In genomic region chr2:154586405-154586804, GRCm38 (mm10) we compare ENCODE assay signal across 10 mouse cellular contexts. TPM values are rescaled to one million over a fixed set of nuclear protein-coding genes. Genes with fewer than 3 reads are reported as not detected.
DNase-seq lines count a peak whose midpoint lies in the region; ATAC-seq and TF ChIP-seq lines count a peak whose summit lies in the region.
"Had no signal": no experiment of that assay in that cellular context is flagged by ENCODE, and none has a peak within 500 bp of the region (broad histone marks: within the 10 kb centered on the region; RNA-seq: fewer than 3 reads in every experiment).

No protein-coding gene starts in this region.

- TF ChIP-seq EP300 in heart, postnatal 0 days (IDR thresholded peaks at IDR 0.05; ENCODE audit: low read depth): no peak

- H3K27me3 ChIP-seq in heart, postnatal 0 days (ENCODE audit: control insufficient read depth, insufficient read depth, low read length): no peaks in the 10 kb centered on the region
- H3K27me3 ChIP-seq in neural tube, embryonic 15.5 days (replicated peaks): no peaks in the 10 kb centered on the region
- H3K27me3 ChIP-seq: embryonic facial prominence, embryonic 13.5 days had no signal

- H3K27ac ChIP-seq in heart, postnatal 0 days (ENCODE audit: low read depth): no peak overlapping the region
- no peak overlapping the region for H3K27ac ChIP-seq in neural tube, embryonic 15.5 days (replicated peaks)
- H3K27ac ChIP-seq: embryonic facial prominence, embryonic 13.5 days had no signal

- WGBS in heart, postnatal 0 days: 69% methylated on average over 5 of the region's 5 CpGs
- 76% methylated on average over 5 of the region's 5 CpGs for WGBS in neural tube, embryonic 15.5 days

- peak; percentile 48 for TF ChIP-seq CTCF in heart, postnatal 0 days (IDR thresholded peaks at IDR 0.05; ENCODE audit: low read depth)

- no peaks in the 10 kb centered on the region for H3K9me3 ChIP-seq in heart, postnatal 0 days (replicated peaks; ENCODE audit: control insufficient read depth, low read length)
- H3K9me3 ChIP-seq in neural tube, embryonic 15.5 days (replicated peaks): no peaks in the 10 kb centered on the region
- H3K9me3 ChIP-seq: embryonic facial prominence, embryonic 13.5 days had no signal

- H3K4me3 ChIP-seq in heart, postnatal 0 days (ENCODE audit: low read depth, low read length): no peak overlapping the region
- H3K4me3 ChIP-seq in neural tube, embryonic 15.5 days (replicated peaks): no peak overlapping the region
- H3K4me3 ChIP-seq: embryonic facial prominence, embryonic 13.5 days had no signal

- H3K4me1 ChIP-seq in heart, postnatal 0 days (ENCODE audit: control insufficient read depth, insufficient read depth): peaks cover 18% of the 10 kb centered on the region
- peaks cover 18% of the 10 kb centered on the region for H3K4me1 ChIP-seq in neural tube, embryonic 15.5 days

- ATAC-seq in heart, postnatal 0 days (ENCODE audit: insufficient read depth, low read depth): no peak
- no peak for ATAC-seq in neural tube, embryonic 15.5 days (ENCODE audit: low FRiP score)
- peak; percentile 42 for ATAC-seq in common myeloid progenitor, adult 5-6 weeks (replicated peaks; ENCODE audit: low read depth, poor library complexity, severe bottlenecking)
- ATAC-seq in neutrophil, adult 5-6 weeks (ENCODE audit: extremely low read depth, insufficient number of reproducible peaks, low FRiP score, poor library complexity, severe bottlenecking): peak; percentile 52; the same call in 1 of the 2 replicates

- H3K4me2 ChIP-seq in heart, postnatal 0 days (ENCODE audit: low read depth, low read length): no peak overlapping the region
- no peak overlapping the region for H3K4me2 ChIP-seq in neural tube, embryonic 15.5 days
- H3K4me2 ChIP-seq: embryonic facial prominence, embryonic 13.5 days had no signal

- H3K36me3 ChIP-seq in heart, postnatal 0 days (replicated peaks; ENCODE audit: control insufficient read depth, insufficient read depth, low read length): peaks cover 10% of the 10 kb centered on the region; the same call in 1 of the 2 replicates
- peaks cover 7% of the 10 kb centered on the region; the same call in 1 of the 2 replicates for H3K36me3 ChIP-seq in neural tube, embryonic 15.5 days

- intact Hi-C loops in heart, postnatal 25 days (cut with DNase I): loop anchor here (5.0 kb wide), 1 partner anchor 34 kb away; the partner anchor contains the start of gene Actl10

- no peak for DNase-seq in heart, postnatal 0 days (ENCODE audit: low spot score)
- DNase-seq in heart, postnatal 25 days (ENCODE audit: low spot score): no peak
- peak; percentile 50 for DNase-seq in neural tube, embryonic 10.5 days (ENCODE audit: extremely low spot score, low spot score)
- no peak for DNase-seq in gastrocnemius, adult 8-10 months (ENCODE audit: low spot score in 2 of 2)
- DNase-seq in heart, adult 8-10 months (ENCODE audit: low spot score): no peak

- no peak overlapping the region for H3K9ac ChIP-seq in heart, postnatal 0 days (replicated peaks; ENCODE audit: low read depth, low read length)
- H3K9ac ChIP-seq in neural tube, embryonic 15.5 days (replicated peaks): no peak overlapping the region
- H3K9ac ChIP-seq: embryonic facial prominence, embryonic 13.5 days had no signal

RNA-seq across cellular contexts. Expression of gene E2f1, which starts 16.7 kb away (rescaled TPM):
- 8.4 and 11.0 TPM in 2 replicates for total RNA-seq in heart, postnatal 0 days (2014; rRNA removed; ENCODE audit: low replicate concordance)
- polyA plus RNA-seq in heart, postnatal 0 days (2015; fragmentation: Nextera tagmentation; extraction: Ambion mirVana): 6.1 and 6.4 TPM in 2 replicates
- 1 to 10 TPM; 1.1 to 1.2 TPM for total RNA-seq in heart, postnatal 25 days (2021)
- 3.4 and 7.4 TPM in 2 replicates for polyA plus RNA-seq in neural tube, embryonic 15.5 days (2015; fragmentation: Nextera tagmentation; extraction: Ambion mirVana)
- 11.1 and 13.2 TPM in 2 replicates for total RNA-seq in common myeloid progenitor, adult 5-6 weeks (2017)
- total RNA-seq in neutrophil, adult 5-6 weeks (2017): 0.98 and 1.5 TPM in 2 replicates
- total RNA-seq in gastrocnemius, adult 8-10 months (2022): under 1 TPM in 3 of 4 experiments, not detected in 1; 0.13 to 0.34 (median 0.27) TPM
- total RNA-seq in heart, adult 8-10 months (2022): 1 to 10 TPM in 1 of 4 experiments, under 1 TPM in 3; 0.25 to 1.2 (median 0.47) TPM

RNA-seq across cellular contexts. Expression of gene Pxmp4, which starts 17.1 kb away (rescaled TPM):
- total RNA-seq in heart, postnatal 0 days (2014; rRNA removed; ENCODE audit: low replicate concordance): 29.4 and 97.5 TPM in 2 replicates
- 40.0 and 42.7 TPM in 2 replicates for polyA plus RNA-seq in heart, postnatal 0 days (2015; fragmentation: Nextera tagmentation; extraction: Ambion mirVana)
- total RNA-seq in heart, postnatal 25 days (2021): 10 to 100 TPM; 23.9 to 26.0 TPM
- 18.1 and 22.9 TPM in 2 replicates for polyA plus RNA-seq in neural tube, embryonic 15.5 days (2015; fragmentation: Nextera tagmentation; extraction: Ambion mirVana)
- 14.2 and 18.2 TPM in 2 replicates for total RNA-seq in common myeloid progenitor, adult 5-6 weeks (2017)
- total RNA-seq in neutrophil, adult 5-6 weeks (2017): 7.4 and 10.9 TPM in 2 replicates
- 10 to 100 TPM; 10.1 to 13.4 (median 12.2) TPM for total RNA-seq in gastrocnemius, adult 8-10 months (2022)
- 10 to 100 TPM; 25.0 to 31.0 (median 27.2) TPM for total RNA-seq in heart, adult 8-10 months (2022)

RNA-seq across cellular contexts. Expression of gene Zfp341, which starts 26.7 kb away (rescaled TPM):
- total RNA-seq in heart, postnatal 0 days (2014; rRNA removed; ENCODE audit: low replicate concordance): 1.1 and 4.4 TPM in 2 replicates
- 0.40 and 0.54 TPM in 2 replicates for polyA plus RNA-seq in heart, postnatal 0 days (2015; fragmentation: Nextera tagmentation; extraction: Ambion mirVana)
- 1 to 10 TPM; 3.0 to 3.1 TPM for total RNA-seq in heart, postnatal 25 days (2021)
- 2.1 and 2.3 TPM in 2 replicates for polyA plus RNA-seq in neural tube, embryonic 15.5 days (2015; fragmentation: Nextera tagmentation; extraction: Ambion mirVana)
- total RNA-seq in common myeloid progenitor, adult 5-6 weeks (2017): 0.34 and 0.87 TPM in 2 replicates
- 3.3 and 4.3 TPM in 2 replicates for total RNA-seq in neutrophil, adult 5-6 weeks (2017)
- 1 to 10 TPM; 2.4 to 3.1 (median 2.9) TPM for total RNA-seq in gastrocnemius, adult 8-10 months (2022)
- total RNA-seq in heart, adult 8-10 months (2022): 1 to 10 TPM; 2.4 to 4.3 (median 2.7) TPM

RNA-seq across cellular contexts. Expression of gene 4930519P11Rik, which starts 26.8 kb away (rescaled TPM):
- not detected in 2 replicates for total RNA-seq in heart, postnatal 0 days (2014; rRNA removed; ENCODE audit: low replicate concordance)
- polyA plus RNA-seq in heart, postnatal 0 days (2015; fragmentation: Nextera tagmentation; extraction: Ambion mirVana): not detected in 2 replicates
- total RNA-seq in heart, postnatal 25 days (2021): not detected
- 0.35 and 0.55 TPM in 2 replicates for polyA plus RNA-seq in neural tube, embryonic 15.5 days (2015; fragmentation: Nextera tagmentation; extraction: Ambion mirVana)
- not detected in 2 replicates for total RNA-seq in common myeloid progenitor, adult 5-6 weeks (2017)
- 4.8 and 5.4 TPM in 2 replicates for total RNA-seq in neutrophil, adult 5-6 weeks (2017)
- not detected for total RNA-seq in gastrocnemius, adult 8-10 months (2022)
- total RNA-seq in heart, adult 8-10 months (2022): not detected
- total RNA-seq: left cerebral cortex, postnatal 14 days had no signal
- polyA plus RNA-seq: embryonic facial prominence, embryonic 13.5 days had no signal

RNA-seq across cellular contexts. Expression of gene Necab3, which starts 27.7 kb away (rescaled TPM):
- total RNA-seq in heart, postnatal 0 days (2014; rRNA removed; ENCODE audit: low replicate concordance): 2.8 and 3.9 TPM in 2 replicates
- polyA plus RNA-seq in heart, postnatal 0 days (2015; fragmentation: Nextera tagmentation; extraction: Ambion mirVana): 1.3 and 2.0 TPM in 2 replicates
- total RNA-seq in heart, postnatal 25 days (2021): under 1 TPM; 0.36 to 0.39 TPM
- 16.0 and 19.6 TPM in 2 replicates for polyA plus RNA-seq in neural tube, embryonic 15.5 days (2015; fragmentation: Nextera tagmentation; extraction: Ambion mirVana)
- total RNA-seq in common myeloid progenitor, adult 5-6 weeks (2017): 0.15 and 0.64 TPM in 2 replicates
- not detected in 2 replicates for total RNA-seq in neutrophil, adult 5-6 weeks (2017)
- total RNA-seq in gastrocnemius, adult 8-10 months (2022): under 1 TPM; 0.29 to 0.48 (median 0.36) TPM
- total RNA-seq in heart, adult 8-10 months (2022): 1 to 10 TPM in 1 of 4 experiments, under 1 TPM in 3; 0.25 to 1.2 (median 0.60) TPM

Comparison
In these comparisons a context has a peak if more than half of its experiments do, and no peak if none do; other contexts are left out.
1. ATAC-seq: peak in common myeloid progenitor, adult 5-6 weeks (single experiment) and neutrophil, adult 5-6 weeks (single experiment); none in heart, postnatal 0 days (single experiment) and neural tube, embryonic 15.5 days (single experiment).